Mouse (Mus musculus) forebrain, embryonic 10.5 days (tissue): Measurements from ENCODE around the gene Sgpp1. TPM values are rescaled to one million over a fixed set of nuclear protein-coding genes. Genes with fewer than 3 reads are reported as not detected.

Experiments
- DNase-seq: peaks from one replicate; pipeline ENCODE4 v3.0.0-alpha.2; 2017; ENCODE audit warnings: low spot score; ENCODE audit errors: extremely low spot score
- H3K27ac ChIP-seq: fragments of 300-500 bp; sonication (generic); 2 replicates; pipeline ENCODE4 v1.5.1; 2016; ENCODE audit warnings: mild to moderate bottlenecking
- H3K27me3 ChIP-seq: fragments of 300-500 bp; sonication (generic); 2 replicates; pipeline ENCODE4 v1.6.1; 2016; ENCODE audit warnings: mild to moderate bottlenecking; ENCODE audit not compliant: poor library complexity, severe bottlenecking
- H3K36me3 ChIP-seq: fragments of 300-500 bp; sonication (generic); replicated peaks from 2 replicates; pipeline ENCODE4 v1.6.1; 2016; ENCODE audit warnings: mild to moderate bottlenecking, moderate library complexity
- H3K4me1 ChIP-seq: fragments of 300-500 bp; sonication (generic); 2 replicates; pipeline ENCODE4 v1.6.1; 2016
- H3K4me3 ChIP-seq: fragments of 300-500 bp; sonication (generic); 2 replicates; pipeline ENCODE4 v1.5.1; 2016; ENCODE audit warnings: mild to moderate bottlenecking, moderate library complexity
- H3K9me3 ChIP-seq: fragments of 300-500 bp; sonication (generic); 2 replicates; pipeline ENCODE4 v1.6.1; 2016; ENCODE audit warnings: mild to moderate bottlenecking, moderate library complexity
- WGBS: fragments of 180-500 bp; shearing (Covaris S2); methylation state at CpG from one replicate; pipeline ENCODE4 v1.1.7; 2016; 5-methylcytosine and 5-hydroxymethylcytosine counted together
- polyA plus RNA-seq: library from polyadenylated mRNA; unstranded; fragments of >200 nt; fragmentation: Nextera tagmentation; extraction: Ambion mirVana; gene quantifications from 2 replicates; pipeline ENCODE4 v1.2.1, GENCODE M21; 2016

Gene Sgpp1
- polyA plus RNA-seq, 1 experiment from 2014 or later, result 5.8 TPM

DNA sequence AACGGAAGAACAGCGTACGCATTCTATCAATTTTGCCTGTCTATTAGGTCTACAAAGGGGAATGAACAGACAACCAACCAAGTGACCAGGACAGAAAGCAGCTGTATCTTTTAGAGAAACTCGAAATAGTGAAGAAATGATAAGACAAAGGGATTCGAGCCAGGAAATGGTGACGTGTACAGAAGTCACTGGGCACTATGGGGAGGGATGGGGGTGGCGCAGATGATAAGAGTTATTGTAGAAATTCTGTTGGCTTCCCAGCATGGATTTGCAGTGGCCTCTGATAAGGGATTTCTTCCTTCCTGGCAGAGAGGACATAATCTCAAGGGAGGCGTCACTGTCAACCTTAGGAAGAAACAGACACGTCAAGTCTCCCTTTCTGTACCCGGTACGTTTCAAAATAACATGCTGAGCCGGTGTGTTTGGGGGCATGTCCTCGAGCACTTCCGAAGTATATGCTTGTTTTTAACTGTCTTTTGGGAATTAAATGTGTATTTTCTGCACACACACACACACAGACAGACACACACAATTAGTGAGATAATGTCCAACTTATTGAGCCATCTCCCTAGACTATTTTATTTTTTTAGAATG is 10.3 kb upstream of the Sgpp1 start:
- no peak for DNase-seq
- 86% methylated on average over 14 of the region's 14 CpGs for WGBS
- no peak overlapping the region for H3K27ac ChIP-seq
- H3K27me3 ChIP-seq, result peaks cover 12% of the 10 kb centered on the region
- H3K4me3 ChIP-seq, result no peak overlapping the region
- H3K4me1 ChIP-seq, result peaks cover 6% of the 10 kb centered on the region; the same call in 1 of the 2 replicates
- no peaks in the 10 kb centered on the region for H3K36me3 ChIP-seq
- no peaks in the 10 kb centered on the region for H3K9me3 ChIP-seq

DNA sequence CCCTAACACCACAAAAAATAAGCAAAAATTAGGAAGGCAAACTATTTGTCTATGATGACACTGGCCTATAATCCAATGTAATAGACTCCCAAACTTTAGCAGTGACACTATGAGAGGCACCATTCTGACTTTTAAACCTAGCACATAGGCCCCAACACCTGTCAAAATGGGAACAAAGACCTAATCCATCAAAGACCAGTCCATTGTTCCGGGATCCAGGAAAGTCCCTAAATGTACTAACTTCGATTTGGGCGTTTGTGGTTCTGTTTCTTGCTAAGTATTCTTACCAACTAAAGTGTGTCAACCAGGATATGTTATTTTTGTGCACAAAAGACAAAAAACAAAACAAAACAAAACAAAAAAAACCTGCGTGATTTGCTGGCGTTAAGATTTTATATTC is 6.6 kb upstream of the Sgpp1 start:
- WGBS, result 83% methylated on average over 5 of the region's 5 CpGs

DNA sequence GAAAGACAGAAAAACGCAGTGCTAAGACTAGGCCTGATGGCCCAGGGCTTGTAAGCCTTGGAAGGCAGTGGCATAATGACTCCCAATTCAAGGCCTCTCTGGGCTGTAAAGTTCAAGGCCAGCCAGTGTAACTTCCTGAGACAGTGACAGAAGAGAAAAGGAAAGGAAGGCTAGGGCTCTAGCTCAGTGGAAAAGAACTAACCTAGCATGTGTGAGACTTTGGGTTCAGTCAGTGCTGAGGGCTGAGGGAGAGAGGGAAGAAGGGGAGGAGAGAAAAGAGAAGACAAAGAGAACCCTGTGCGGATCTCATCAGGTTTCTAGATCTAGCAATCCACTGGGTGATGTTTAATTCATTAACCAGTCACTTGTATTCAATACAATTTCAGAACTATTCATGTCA is 5.7 kb upstream of the Sgpp1 start:
- Histone ChIP-seq H3K9me3 (no peaks in the 10 kb centered on the region), H3K4me1 (peaks cover 5% of the 10 kb centered on the region; the same call in 1 of the 2 replicates), H3K27ac (no peak overlapping the region), H3K27me3 (peaks cover 55% of the 10 kb centered on the region), H3K36me3 (no peaks in the 10 kb centered on the region), H3K4me3 (no peak overlapping the region)
- WGBS, result 83% methylated on average over 2 of the region's 2 CpGs
- no peak for DNase-seq

More for the DNA sequence above, 6.6 kb upstream of the Sgpp1 start:
- Histone ChIP-seq H3K4me1 (peaks cover 5% of the 10 kb centered on the region; the same call in 1 of the 2 replicates), H3K36me3 (no peaks in the 10 kb centered on the region), H3K27me3 (peaks cover 46% of the 10 kb centered on the region), H3K27ac (no peak overlapping the region), H3K4me3 (no peak overlapping the region), H3K9me3 (no peaks in the 10 kb centered on the region)
- no peak for DNase-seq

DNA sequence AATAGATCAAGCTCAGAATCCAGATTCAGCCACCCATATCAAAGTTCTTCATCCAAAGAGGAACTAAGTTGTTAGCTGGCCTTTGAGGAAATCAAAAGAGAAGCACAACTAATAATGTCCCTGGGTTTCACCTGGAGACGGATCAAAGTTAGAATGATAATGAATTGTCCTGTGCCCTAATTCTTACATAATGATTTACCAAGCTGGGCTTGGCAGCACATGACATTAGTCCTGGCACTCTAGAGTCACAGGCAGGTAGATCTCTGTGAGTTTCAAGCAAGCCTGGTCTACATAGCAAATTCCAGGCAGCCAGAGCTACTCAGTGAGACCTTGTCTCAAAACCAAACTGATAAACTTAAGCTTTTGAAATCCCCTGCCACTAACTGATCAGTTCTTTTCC is 4.9 kb upstream of the Sgpp1 start:
- 84% methylated on average over 1 of the region's 1 CpGs for WGBS

DNA sequence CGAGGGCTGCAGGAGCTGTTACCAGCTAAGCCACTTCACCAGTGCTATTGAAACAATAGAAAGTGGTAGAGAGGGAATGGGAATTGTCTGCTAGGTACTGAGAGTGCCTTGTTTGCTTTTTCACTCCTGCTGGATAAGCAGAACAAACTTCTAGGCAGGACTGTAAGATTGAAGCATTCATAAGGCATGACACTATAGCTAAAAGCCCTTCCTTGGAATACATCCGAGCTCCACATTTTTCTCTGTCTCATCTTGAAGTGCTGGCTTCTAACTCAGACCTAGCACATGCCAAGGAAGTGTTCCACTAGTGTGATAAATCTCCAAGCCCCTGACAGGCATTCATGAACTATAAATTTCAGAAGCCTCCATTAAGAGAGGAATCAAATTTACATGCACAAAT is 4.1 kb upstream of the Sgpp1 start:
- Histone ChIP-seq H3K4me3 (no peak overlapping the region), H3K36me3 (no peaks in the 10 kb centered on the region), H3K27me3 (peaks cover 61% of the 10 kb centered on the region), H3K4me1 (peaks cover 18% of the 10 kb centered on the region), H3K27ac (no peak overlapping the region), H3K9me3 (no peaks in the 10 kb centered on the region)
- WGBS, result 49% methylated on average over 2 of the region's 2 CpGs
- DNase-seq, result no peak

More for the DNA sequence above, 4.9 kb upstream of the Sgpp1 start:
- Histone ChIP-seq H3K36me3 (no peaks in the 10 kb centered on the region), H3K27ac (no peak overlapping the region), H3K9me3 (no peaks in the 10 kb centered on the region), H3K27me3 (peaks cover 57% of the 10 kb centered on the region), H3K4me3 (no peak overlapping the region), H3K4me1 (peaks cover 11% of the 10 kb centered on the region)
- DNase-seq, result no peak

DNA sequence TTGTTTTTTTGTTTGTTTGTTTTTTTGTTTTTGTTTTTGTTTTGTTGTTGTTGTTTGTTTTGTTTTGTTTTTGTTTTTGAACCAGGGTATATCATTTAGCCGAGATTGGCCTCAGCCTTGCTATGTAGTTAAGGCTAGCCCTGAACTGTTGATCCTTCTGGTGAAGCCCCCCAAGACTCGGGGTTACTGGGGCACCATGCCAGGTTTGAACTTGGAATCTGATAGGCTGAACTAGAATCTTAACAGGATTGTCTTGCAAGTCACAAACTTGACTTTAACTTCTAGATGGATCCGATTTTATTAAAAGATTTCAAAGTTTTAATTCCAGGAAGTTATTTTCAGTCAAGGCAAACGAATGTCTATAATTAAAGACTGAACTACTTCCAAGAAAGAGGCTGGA is 767 bp upstream of the Sgpp1 start:
- WGBS, result 79% methylated on average over 4 of the region's 4 CpGs

DNA sequence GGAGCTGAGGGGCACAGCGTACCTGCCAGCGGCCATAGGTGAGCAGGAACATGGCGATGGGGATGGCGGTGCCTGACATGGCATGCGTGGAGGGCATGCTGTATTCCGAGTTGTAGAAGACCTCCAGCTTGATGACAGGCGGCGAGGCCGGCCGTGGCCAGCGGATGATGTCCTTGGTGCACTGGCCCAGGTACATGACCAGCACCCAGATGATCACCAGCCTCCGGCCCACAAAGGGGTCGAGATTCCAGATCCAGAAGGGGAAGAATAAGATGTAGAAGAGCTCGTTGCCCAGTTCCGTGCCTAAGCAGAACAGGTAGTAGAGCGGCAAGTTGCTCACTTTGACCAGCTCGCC is 661 bp downstream of the Sgpp1 start:
- 1% methylated on average over 17 of the region's 17 CpGs for WGBS
- peak overlapping the region; percentile 92 for H3K27ac ChIP-seq

More for the DNA sequence above, 767 bp upstream of the Sgpp1 start:
- Histone ChIP-seq H3K4me3 (0 out of 2 replicates have a peak overlapping the region, but pooled peaks have one; percentile 63), H3K36me3 (no peaks in the 10 kb centered on the region), H3K9me3 (no peaks in the 10 kb centered on the region), H3K27me3 (peaks cover 79% of the 10 kb centered on the region), H3K4me1 (peaks cover 35% of the 10 kb centered on the region), H3K27ac (no peak overlapping the region)
- DNase-seq, result no peak

DNA sequence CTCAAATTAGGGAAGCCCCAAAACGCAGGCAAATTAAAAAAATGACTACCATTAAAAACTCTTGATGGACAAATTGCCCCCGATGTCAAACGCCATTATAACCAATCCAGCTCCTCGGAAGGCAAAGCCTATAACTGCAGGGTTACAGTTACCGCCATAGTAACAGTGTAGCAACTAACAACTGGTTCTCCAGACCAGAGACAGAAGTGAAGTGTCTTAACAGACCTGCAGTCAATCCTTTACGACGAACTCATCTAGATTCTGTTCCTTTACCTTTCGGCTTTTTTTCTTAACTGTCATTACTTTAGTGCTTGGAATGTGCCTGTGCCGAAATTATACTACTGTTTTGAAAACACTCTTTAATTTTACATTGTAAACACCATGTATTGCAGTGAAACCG is 1.4 kb downstream of the Sgpp1 start:
- H3K4me3 ChIP-seq, result peak overlapping the region; percentile 63
- no peaks in the 10 kb centered on the region for H3K9me3 ChIP-seq
- no peaks in the 10 kb centered on the region for H3K36me3 ChIP-seq
- H3K27me3 ChIP-seq, result peaks cover 58% of the 10 kb centered on the region
- peaks cover 31% of the 10 kb centered on the region for H3K4me1 ChIP-seq
- 37% methylated on average over 10 of the region's 10 CpGs for WGBS
- H3K27ac ChIP-seq, result no peak overlapping the region
- no peak for DNase-seq

More for the DNA sequence above, 661 bp downstream of the Sgpp1 start:
- no peak for DNase-seq
- Histone ChIP-seq H3K9me3 (no peaks in the 10 kb centered on the region), H3K27me3 (peaks cover 65% of the 10 kb centered on the region), H3K4me3 (peak overlapping the region; percentile 63), H3K36me3 (no peaks in the 10 kb centered on the region), H3K4me1 (peaks cover 35% of the 10 kb centered on the region)

DNA sequence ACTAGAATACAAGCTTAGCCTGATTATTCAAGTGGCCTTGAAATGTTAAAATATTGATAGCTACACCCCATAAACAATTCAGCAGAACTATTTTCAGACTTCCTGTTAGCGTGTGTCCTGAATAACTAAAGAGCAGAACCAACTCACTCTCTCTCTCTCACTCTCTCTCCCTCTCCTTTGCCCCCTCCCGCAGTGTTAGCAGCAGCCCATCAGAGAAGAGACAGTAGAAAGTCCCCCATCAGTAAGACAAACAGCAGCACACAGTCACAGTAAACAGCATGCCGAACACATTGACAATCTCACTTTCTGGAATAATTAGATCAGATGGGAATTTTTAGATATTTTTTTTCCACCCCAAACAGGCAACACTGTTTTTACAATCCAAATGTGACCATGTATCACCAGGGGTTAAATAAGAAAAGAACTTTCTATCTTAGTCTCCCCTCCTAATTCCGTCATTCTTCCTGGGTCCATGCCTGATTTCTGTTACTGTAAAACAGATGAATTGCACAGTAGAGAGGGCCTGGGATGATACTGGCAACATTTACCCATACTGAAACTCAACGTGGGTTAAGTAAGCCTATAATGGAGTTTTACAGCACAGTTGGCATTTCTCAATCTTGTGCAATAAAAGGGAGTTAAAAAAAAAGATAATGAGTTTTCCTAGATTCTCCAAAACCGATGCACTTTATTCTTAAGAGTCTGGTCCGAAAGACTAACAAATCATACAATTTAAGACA is 2.0 kb downstream of the Sgpp1 start:
- Histone ChIP-seq H3K36me3 (peaks cover 5% of the 10 kb centered on the region), H3K27ac (no peak overlapping the region), H3K27me3 (peaks cover 53% of the 10 kb centered on the region), H3K4me3 (peak overlapping the region; percentile 63), H3K9me3 (no peaks in the 10 kb centered on the region), H3K4me1 (peaks cover 30% of the 10 kb centered on the region)
- WGBS, result 61% methylated on average over 7 of the region's 7 CpGs
- DNase-seq, result no peak

DNA sequence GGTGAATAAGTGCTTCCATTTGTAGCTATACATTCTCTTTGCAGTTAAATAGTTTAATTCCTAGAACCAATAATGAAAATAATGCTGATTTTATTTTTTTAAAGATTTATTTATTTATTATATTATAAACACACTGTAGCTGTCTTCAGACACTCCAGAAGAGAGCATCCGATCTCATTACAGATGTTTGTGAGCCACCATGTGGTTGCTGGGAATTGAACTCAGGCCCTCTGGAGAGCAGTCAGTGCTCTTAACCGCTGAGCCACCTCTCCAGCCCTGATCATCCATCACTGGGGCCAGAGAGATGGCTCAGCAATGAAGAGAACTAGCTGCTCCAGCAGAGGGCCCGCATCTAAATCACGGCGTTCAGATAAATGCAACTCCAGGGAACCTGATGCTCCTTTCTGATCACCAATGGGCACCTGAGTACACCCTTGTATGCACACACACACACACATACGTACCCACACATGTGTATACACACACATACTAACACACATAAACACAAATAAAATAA is 3.5 kb downstream of the Sgpp1 start:
- peaks cover 30% of the 10 kb centered on the region for H3K4me1 ChIP-seq
- H3K27me3 ChIP-seq, result peaks cover 38% of the 10 kb centered on the region
- no peak overlapping the region for H3K27ac ChIP-seq
- H3K36me3 ChIP-seq, result peaks cover 11% of the 10 kb centered on the region
- WGBS, result 73% methylated on average over 6 of the region's 6 CpGs
- no peak overlapping the region for H3K4me3 ChIP-seq
- no peak for DNase-seq
- no peaks in the 10 kb centered on the region for H3K9me3 ChIP-seq

DNA sequence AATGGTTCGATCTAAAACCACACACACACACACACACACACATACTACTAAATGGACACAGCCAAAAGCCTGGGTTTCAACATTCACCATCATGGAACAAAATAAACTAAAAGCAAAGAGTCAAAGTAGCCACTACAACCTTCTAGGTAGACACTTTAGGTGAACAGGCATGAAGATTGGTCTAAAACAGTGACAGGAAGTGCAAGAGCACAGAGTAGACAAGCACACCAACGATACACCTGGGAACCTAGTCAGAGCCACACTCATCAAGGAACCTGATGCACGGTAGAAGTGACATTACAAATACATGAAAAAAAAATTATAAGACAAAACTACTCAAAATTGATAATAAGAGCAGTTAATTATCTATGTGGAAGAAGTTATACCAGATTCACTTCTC is 4.0 kb downstream of the Sgpp1 start:
- peaks cover 11% of the 10 kb centered on the region for H3K36me3 ChIP-seq
- no peak for DNase-seq
- peaks cover 30% of the 10 kb centered on the region for H3K4me1 ChIP-seq
- no peak overlapping the region for H3K27ac ChIP-seq
- H3K4me3 ChIP-seq, result no peak overlapping the region
- H3K9me3 ChIP-seq, result no peaks in the 10 kb centered on the region
- WGBS, result 94% methylated on average over 3 of the region's 3 CpGs
- peaks cover 33% of the 10 kb centered on the region for H3K27me3 ChIP-seq

DNA sequence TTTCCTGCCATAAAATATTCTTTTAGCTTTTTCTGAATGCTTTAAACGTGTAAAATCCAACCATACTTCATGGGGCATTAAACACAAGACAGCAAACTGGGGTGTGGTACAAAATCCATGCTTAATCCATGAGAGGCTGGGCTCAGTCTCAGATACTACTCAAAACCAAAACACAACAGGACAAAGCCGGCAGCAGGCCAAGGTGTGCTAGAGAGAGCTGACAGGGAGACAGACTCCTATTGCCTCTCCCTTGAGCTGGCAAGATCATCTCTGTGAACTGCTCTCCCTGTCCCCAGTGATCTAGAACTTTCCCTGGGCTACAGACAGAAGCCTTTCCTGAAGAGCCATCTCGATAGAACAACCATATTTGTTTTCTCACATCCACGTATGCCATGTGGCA is 5.1 kb downstream of the Sgpp1 start:
- 83% methylated on average over 4 of the region's 4 CpGs for WGBS
- H3K9me3 ChIP-seq, result no peaks in the 10 kb centered on the region
- no peak overlapping the region for H3K27ac ChIP-seq
- no peak overlapping the region for H3K4me3 ChIP-seq
- H3K27me3 ChIP-seq, result peaks cover 29% of the 10 kb centered on the region
- peaks cover 24% of the 10 kb centered on the region for H3K4me1 ChIP-seq
- H3K36me3 ChIP-seq, result peaks cover 11% of the 10 kb centered on the region
- DNase-seq, result no peak

DNA sequence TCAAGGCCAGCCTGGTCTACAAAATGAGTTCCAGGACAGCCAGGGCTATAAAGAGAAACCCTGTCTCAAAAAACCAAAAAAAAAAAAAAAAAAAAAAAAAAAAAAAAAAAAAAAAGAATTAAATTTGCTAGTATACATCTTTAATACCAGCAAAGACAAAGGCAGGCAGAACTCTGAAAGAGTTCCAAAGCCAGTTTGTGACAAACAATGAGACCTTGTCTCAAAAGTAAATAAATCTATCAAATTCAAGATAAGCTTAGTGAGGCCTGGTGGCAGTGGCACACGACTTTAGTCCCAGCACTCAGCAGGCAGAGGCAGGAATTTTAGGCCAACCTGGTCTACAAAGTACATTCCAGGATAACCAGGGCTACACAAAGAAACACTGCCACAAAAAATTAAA is 5.7 kb downstream of the Sgpp1 start:
- no peak overlapping the region for H3K4me3 ChIP-seq
- peaks cover 19% of the 10 kb centered on the region for H3K4me1 ChIP-seq

More for the DNA sequence above, 5.7 kb downstream of the Sgpp1 start:
- peaks cover 11% of the 10 kb centered on the region for H3K36me3 ChIP-seq
- H3K27ac ChIP-seq, result no peak overlapping the region
- DNase-seq, result no peak
- H3K9me3 ChIP-seq, result no peaks in the 10 kb centered on the region
- peaks cover 27% of the 10 kb centered on the region for H3K27me3 ChIP-seq
- WGBS, result 75% methylated on average over 1 of the region's 1 CpGs
